Mouse (Mus musculus) urinary bladder, postnatal 10 days (tissue): ENCODE results near the gene Crybg3.

Source experiments
- DNase-seq: peaks from one replicate; pipeline ENCODE4 v3.0.0; 2022; ENCODE audit warnings: low spot score

The Crybg3 gene

GRCm38 (mm10) chr16:59579237-59579636, 21.5 kb downstream of the Crybg3 start:
- no peak for DNase-seq

- no peak for DNase-seq
Measured at GRCm38 (mm10) chr16:59573961-59574360, 26.8 kb downstream of the Crybg3 start.

- no peak for DNase-seq
Measured at GRCm38 (mm10) chr16:59572685-59573084, 28.1 kb downstream of the Crybg3 start.

- no peak for DNase-seq
Measured at GRCm38 (mm10) chr16:59570807-59571206, 30.0 kb downstream of the Crybg3 start.

GRCm38 (mm10) chr16:59569837-59570236, 30.9 kb downstream of the Crybg3 start:
- no peak for DNase-seq

GRCm38 (mm10) chr16:59567721-59568381, 32.9 kb downstream of the Crybg3 start:
- DNase-seq = no peak

GRCm38 (mm10) chr16:59566437-59566836, 34.3 kb downstream of the Crybg3 start:
- DNase-seq = no peak

- DNase-seq = no peak
Measured at GRCm38 (mm10) chr16:59565631-59566030, 35.1 kb downstream of the Crybg3 start.

GRCm38 (mm10) chr16:59564025-59564424, 36.8 kb downstream of the Crybg3 start:
- DNase-seq = no peak

- DNase-seq = no peak
Measured at GRCm38 (mm10) chr16:59559300-59560200, 41.2 kb downstream of the Crybg3 start.

GRCm38 (mm10) chr16:59558916-59559299, 41.9 kb downstream of the Crybg3 start:
- DNase-seq = no peak

- no peak for DNase-seq
Measured at GRCm38 (mm10) chr16:59553490-59554161, 47.2 kb downstream of the Crybg3 start.

GRCm38 (mm10) chr16:59551507-59551906, 49.3 kb downstream of the Crybg3 start:
- DNase-seq = no peak

- DNase-seq = no peak
Measured at GRCm38 (mm10) chr16:59549631-59550030, 51.1 kb downstream of the Crybg3 start.

GRCm38 (mm10) chr16:59548582-59548947, 52.2 kb downstream of the Crybg3 start:
- no peak for DNase-seq

GRCm38 (mm10) chr16:59547887-59548581, 52.7 kb downstream of the Crybg3 start:
- DNase-seq = no peak

GRCm38 (mm10) chr16:59547466-59547865, 53.3 kb downstream of the Crybg3 start:
- no peak for DNase-seq

- DNase-seq = no peak
Measured at GRCm38 (mm10) chr16:59545360-59545759, 55.4 kb downstream of the Crybg3 start.

- no peak for DNase-seq
Measured at GRCm38 (mm10) chr16:59541382-59541781, 59.4 kb downstream of the Crybg3 start.

GRCm38 (mm10) chr16:59540944-59541343, 59.8 kb downstream of the Crybg3 start:
- no peak for DNase-seq

- DNase-seq = no peak
Measured at GRCm38 (mm10) chr16:59535673-59536072, 65.1 kb downstream of the Crybg3 start.

GRCm38 (mm10) chr16:59534349-59534748, 66.4 kb downstream of the Crybg3 start:
- DNase-seq = no peak
